Mouse (Mus musculus) CH12.LX (cell line): ENCODE data around the gene Lrch4. TPM values are rescaled to one million over a fixed set of nuclear protein-coding genes. Genes with fewer than 3 reads are reported as not detected.
A peak's percentile ranks its signal among the peaks of the same experiment; 100 is the strongest.

Experiments
- DNase-seq: peaks from one replicate; pipeline ENCODE4 v3.0.0-alpha.2; 2013; ENCODE audit errors: extremely low read depth
- H3K27ac ChIP-seq: 2 replicates; pipeline ENCODE4 v1.5.1; 2012; ENCODE audit warnings: low read depth, mild to moderate bottlenecking, control low read depth, moderate library complexity; ENCODE audit not compliant: insufficient read depth
- H3K27me3 ChIP-seq: replicated peaks from 2 replicates; pipeline ENCODE3; 2012; ENCODE audit warnings: inconsistent platforms
- H3K36me3 ChIP-seq, 2 experiments: replicated peaks in 1 of 2; 2 replicates each; pipeline versions ENCODE3 to v1.6.1; 2012; ENCODE audit warnings: inconsistent platforms in 1 of 2, low read length in 1 of 2, mild to moderate bottlenecking in 1 of 2, mixed read lengths in 1 of 2, moderate library complexity in 1 of 2; ENCODE audit not compliant: control insufficient read depth in 1 of 2, insufficient read depth in 1 of 2
- H3K4me1 ChIP-seq, 2 experiments: 2 replicates each; pipeline ENCODE4 v1.6.1; 2012; ENCODE audit warnings: inconsistent platforms in 1 of 2, moderate library complexity in 1 of 2; ENCODE audit not compliant: insufficient read depth in 2 of 2, control insufficient read depth in 1 of 2
- H3K4me2 ChIP-seq: 2 replicates; pipeline ENCODE4 v1.6.1; 2012; ENCODE audit warnings: low read depth, mild to moderate bottlenecking, control low read depth; ENCODE audit not compliant: poor library complexity, insufficient read depth, severe bottlenecking
- H3K4me3 ChIP-seq, 3 experiments: fragments of 150-350 bp in 1 of 3; sonication (generic) in 1 of 3; replicated peaks in 1 of 3; 2 replicates each; pipeline versions ENCODE3 to v1.5.1; 2011 to 2012; ENCODE audit warnings: low read depth in 2 of 3, low read length in 2 of 3, mild to moderate bottlenecking in 2 of 3, moderate library complexity in 2 of 3, control low read depth in 1 of 3, improper control_type of control experiment in 1 of 3, inconsistent platforms in 1 of 3, mixed read lengths in 1 of 3; ENCODE audit not compliant: poor library complexity in 1 of 3
- H3K79me2 ChIP-seq: replicated peaks from 2 replicates; pipeline ENCODE4 v1.6.1; 2012; ENCODE audit warnings: mild to moderate bottlenecking, moderate library complexity; ENCODE audit not compliant: control insufficient read depth, poor library complexity, insufficient read depth, severe bottlenecking; ENCODE audit errors: extremely low read depth
- H3K9ac ChIP-seq: 2 replicates; pipeline ENCODE4 v1.6.1; 2012; ENCODE audit warnings: low read depth, mild to moderate bottlenecking, control low read depth, moderate library complexity; ENCODE audit not compliant: insufficient read depth
- H3K9me3 ChIP-seq: replicated peaks from 2 replicates; pipeline ENCODE3; 2012; ENCODE audit warnings: low read length, inconsistent platforms, mixed read lengths
- CHD1 ChIP-seq: IDR thresholded peaks from 2 replicates; pipeline ENCODE4 v1.6.1; 2012; ENCODE audit warnings: low read depth, low read length, improper control_type of control experiment, inconsistent platforms
- CTCF ChIP-seq, 2 experiments: IDR thresholded peaks in 1 of 2; conservative IDR thresholded peaks in 1 of 2; 2 replicates each; pipeline ENCODE4 v1.5.1; 2011 to 2012; ENCODE audit warnings: low read depth in 2 of 2, low read length in 2 of 2, improper control_type of control experiment in 1 of 2, inconsistent platforms in 1 of 2, mild to moderate bottlenecking in 1 of 2, moderate library complexity in 1 of 2
- ETS1 ChIP-seq: conservative IDR thresholded peaks from 2 replicates; pipeline ENCODE4 v1.6.1; 2012; ENCODE audit warnings: low read depth, mild to moderate bottlenecking, inconsistent platforms, low read length, improper control_type of control experiment, moderate library complexity
- IRF4 ChIP-seq: IDR thresholded peaks from 2 replicates; pipeline ENCODE4 v1.6.1; 2014; ENCODE audit warnings: low read depth, mild to moderate bottlenecking, inconsistent platforms, low read length, improper control_type of control experiment
- JUN ChIP-seq: IDR thresholded peaks from 2 replicates; pipeline ENCODE4 v1.6.1; 2011; ENCODE audit warnings: low read depth, mild to moderate bottlenecking, low read length, improper control_type of control experiment, moderate library complexity; ENCODE audit not compliant: insufficient read depth
- KAT2A ChIP-seq: IDR thresholded peaks from 2 replicates; pipeline ENCODE4 v1.6.1; 2012; ENCODE audit warnings: low read length, improper control_type of control experiment, inconsistent platforms; ENCODE audit not compliant: insufficient replicate concordance
- MAX ChIP-seq: IDR thresholded peaks from 2 replicates; pipeline ENCODE4 v1.6.1; 2011; ENCODE audit warnings: low read length, improper control_type of control experiment
- MEF2A ChIP-seq: IDR thresholded peaks from 2 replicates; pipeline ENCODE4 v1.6.1; 2014; ENCODE audit warnings: low read depth, mild to moderate bottlenecking, inconsistent platforms, low read length, improper control_type of control experiment, borderline replicate concordance
- MXI1 ChIP-seq: IDR thresholded peaks from 2 replicates; pipeline ENCODE4 v1.6.1; 2011; ENCODE audit warnings: mild to moderate bottlenecking, low read depth, low read length, improper control_type of control experiment
- NELFE ChIP-seq: IDR thresholded peaks from 2 replicates; pipeline ENCODE4 v1.6.1; 2011; ENCODE audit warnings: low read depth, low read length, improper control_type of control experiment
- PAX5 ChIP-seq: IDR thresholded peaks from 2 replicates; pipeline ENCODE4 v1.6.1; 2012; ENCODE audit warnings: low read length, inconsistent platforms, mixed read lengths
- POLR2AphosphoS2 ChIP-seq: IDR thresholded peaks from 2 replicates; pipeline ENCODE4 v1.6.1; 2011; ENCODE audit warnings: low read depth, low read length, improper control_type of control experiment
- RAD21 ChIP-seq: IDR thresholded peaks from 2 replicates; pipeline ENCODE4 v1.6.1; 2011; ENCODE audit warnings: low read depth, mild to moderate bottlenecking, low read length, improper control_type of control experiment, moderate library complexity
- SIN3A ChIP-seq: IDR thresholded peaks from 2 replicates; pipeline ENCODE4 v1.6.1; 2012; ENCODE audit warnings: low read length, improper control_type of control experiment, inconsistent platforms
- SMC3 ChIP-seq: IDR thresholded peaks from 2 replicates; pipeline ENCODE4 v1.6.1; 2011; ENCODE audit warnings: low read depth, low read length, improper control_type of control experiment
- TBP ChIP-seq: conservative IDR thresholded peaks from 2 replicates; pipeline ENCODE4 v1.6.1; 2011; ENCODE audit warnings: low read depth, low read length, improper control_type of control experiment
- UBTF ChIP-seq: IDR thresholded peaks from 2 replicates; pipeline ENCODE4 v1.6.1; 2012; ENCODE audit warnings: low read depth, mild to moderate bottlenecking, inconsistent platforms, low read length, improper control_type of control experiment, moderate library complexity
- ZKSCAN1 ChIP-seq: IDR thresholded peaks from 2 replicates; pipeline ENCODE4 v1.6.1; 2012; ENCODE audit warnings: low read depth, inconsistent platforms, low read length, improper control_type of control experiment, borderline replicate concordance
- ZMIZ1 ChIP-seq: IDR thresholded peaks from 2 replicates; pipeline ENCODE4 v1.6.1; 2012; ENCODE audit warnings: low read depth, mild to moderate bottlenecking, inconsistent platforms, low read length, improper control_type of control experiment
- dilution Hi-C: fragments of 300-500 bp; cut with MboI; formaldehyde crosslinking; loops from 2 replicates; pipeline ENCODE4 v1.14.3; 2020; ENCODE audit warnings: low sequenced_read_pairs; ENCODE audit not compliant: extremely low pct_unique_long_range_greater_than_20kb, extremely low pct_ligation_motif_present
- in situ Hi-C: fragments of 300-500 bp; cut with MboI; formaldehyde crosslinking; loops from 3 replicates; pipeline ENCODE4 v1.14.3; 2019; ENCODE audit warnings: low sequenced_read_pairs, low pct_ligation_motif_present, low pct_unique_long_range_greater_than_20kb, mixed read lengths
- polyA plus RNA-seq: library from polyadenylated mRNA; unstranded; fragments of >175 nt; gene quantifications from 2 replicates; pipeline ENCODE4 v1.2.1, GENCODE M21; 2012; ENCODE audit warnings: low read depth; ENCODE audit not compliant: insufficient read length
- total RNA-seq, 2 experiments: library from RNA; depleted of rRNA; stranded (reverse); fragments of 300-350 nt in 1 of 2; fragments of >200 nt in 1 of 2; gene quantifications; 2 replicates each; pipeline ENCODE4 v1.2.3; 2012 to 2014

Gene Lrch4
- total and polyA plus RNA-seq, 3 experiments: 9.9 to 62.1 (median 25.6) TPM

DNA sequence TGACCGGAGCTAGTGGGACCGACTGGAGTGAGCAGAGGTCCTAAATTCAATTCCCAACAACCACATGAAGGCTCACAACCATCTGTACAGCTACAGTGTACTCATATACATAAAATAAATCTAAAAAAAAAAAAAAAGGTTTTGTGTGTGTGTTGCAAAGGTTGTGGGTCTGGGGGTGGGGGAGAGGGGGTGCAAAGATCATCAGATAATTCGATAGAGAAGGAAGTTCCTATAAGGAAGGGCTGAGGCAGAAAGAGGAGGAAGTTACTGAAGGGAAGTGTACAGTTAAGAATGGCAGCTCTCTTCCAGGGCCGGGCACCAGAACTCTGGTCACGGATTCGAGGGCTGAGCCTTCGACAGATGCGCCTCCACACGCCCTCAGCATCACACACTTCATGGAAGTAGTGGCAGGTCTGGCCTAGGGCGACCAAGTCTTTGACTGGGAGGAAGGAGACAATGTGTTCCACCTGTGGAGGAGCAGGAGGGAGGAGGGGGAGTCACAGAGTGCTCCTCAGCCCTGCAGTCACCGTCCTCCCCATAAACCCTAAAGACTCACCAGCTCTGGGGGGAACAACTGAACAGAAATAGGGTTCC is 4.9 kb upstream of the Lrch4 start:
- H3K9ac ChIP-seq: no peak overlapping the region
- peaks cover 1% of the 10 kb centered on the region for H3K27me3 ChIP-seq
- dilution Hi-C loops: no loop called here
- in situ Hi-C loops: no loop called here
- no peak overlapping the region for H3K27ac ChIP-seq
- H3K4me1 ChIP-seq: peaks cover 3 to 8% of the 10 kb centered on the region in 2 experiments
- H3K4me2 ChIP-seq: no peak overlapping the region
- peaks cover 2% of the 10 kb centered on the region for H3K9me3 ChIP-seq
- H3K4me3 ChIP-seq: no peak overlapping the region
- TF ChIP-seq ETS1: no peak
- no peak for TF ChIP-seq TBP
- no peak for TF ChIP-seq JUN
- TF ChIP-seq CHD1: no peak
- no peak for TF ChIP-seq ZKSCAN1
- TF ChIP-seq RAD21: no peak
- no peak for TF ChIP-seq MEF2A
- TF ChIP-seq KAT2A: no peak
- no peak for TF ChIP-seq NELFE
- no peak for TF ChIP-seq SMC3
- TF ChIP-seq SIN3A: no peak
- no peak for TF ChIP-seq PAX5
- no peak for TF ChIP-seq POLR2AphosphoS2
- no peak for TF ChIP-seq ZMIZ1
- TF ChIP-seq IRF4: no peak
- TF ChIP-seq MXI1: no peak
- no peaks in the 10 kb centered on the region for H3K79me2 ChIP-seq
- no peaks in the 10 kb centered on the region for H3K36me3 ChIP-seq
- no peak for DNase-seq

DNA sequence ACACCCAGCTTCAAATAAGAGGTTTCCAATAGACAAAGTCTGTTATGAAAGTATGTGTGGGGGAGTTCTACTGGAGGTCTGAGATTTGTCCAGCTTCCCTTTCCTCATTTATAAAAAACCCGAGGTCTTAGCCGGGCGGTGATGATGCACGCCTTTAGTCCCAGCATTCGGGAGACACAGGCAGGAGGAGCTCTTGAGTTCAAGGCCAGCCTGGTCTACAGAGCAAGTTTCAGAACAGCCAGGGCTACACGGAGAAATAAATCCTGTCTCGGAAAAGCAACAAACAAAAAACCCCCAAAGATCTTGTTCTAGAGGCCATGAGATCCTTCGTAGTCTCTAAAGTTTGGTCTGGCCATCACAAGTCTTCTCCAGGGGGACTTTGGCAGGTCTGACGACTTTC is 930 bp upstream of the Lrch4 start:
- dilution Hi-C loops (no loop called here), in situ Hi-C loops (no loop called here)
- Histone ChIP-seq H3K79me2 (peaks cover 14% of the 10 kb centered on the region), H3K4me2 (peak overlapping the region; percentile 91), H3K9ac (peak overlapping the region; percentile 84), H3K4me1 (peaks cover 14 to 35% of the 10 kb centered on the region in 2 experiments), H3K27me3 (no peaks in the 10 kb centered on the region), H3K36me3 (peaks cover 0 to 7% of the 10 kb centered on the region in 2 experiments), H3K9me3 (peaks cover 1% of the 10 kb centered on the region), H3K4me3 (peak overlapping the region; percentile 58 to 81 (median 66)), H3K27ac (peak overlapping the region; percentile 85)
- TF ChIP-seq SMC3 (peak; percentile 27; the same call in 1 of the 2 replicates), UBTF (no peak), CTCF (conservative IDR thresholded peaks at IDR 0.05 in 1 of 2, IDR thresholded peaks at IDR 0.05 in 1 of 2; ENCODE audit: low read depth in 2 of 2, low read length in 2 of 2) (peak in 1 of 2 experiments; percentile 41; a peak in 2 of 4 replicates), MAX (0 out of 2 replicates have a peak, but pooled peaks have one; percentile 3)
- peak; percentile 33 for DNase-seq
